Mouse (Mus musculus) adrenal gland, postnatal 10 days (tissue): ENCODE measurements around the gene Ddx39. TPM values are rescaled to one million over a fixed set of nuclear protein-coding genes. Genes with fewer than 3 reads are reported as not detected.

ENCODE experiments used
- DNase-seq: peaks from one replicate; pipeline ENCODE4 v3.0.0; 2021; ENCODE audit warnings: mixed read lengths
- total RNA-seq, 2 experiments: library from RNA; stranded (reverse); gene quantifications; 2 replicates each; pipeline ENCODE4 v1.2.3; 2021

The Ddx39 gene
- total RNA-seq, 2 experiments from 2014 or later: 29.4 to 33.7 TPM

GRCm38 (mm10) chr8:83737852-83738562, 23.0 kb downstream of the Ddx39 start:
- DNase-seq: peak; percentile 77

GRCm38 (mm10) chr8:83738949-83739710, 24.2 kb downstream of the Ddx39 start:
- peak; percentile 7 for DNase-seq

- DNase-seq: no peak
These were observed 24.9 kb downstream of the Ddx39 start for GRCm38 (mm10) chr8:83739711-83740468.

GRCm38 (mm10) chr8:83740586-83740975, 25.6 kb downstream of the Ddx39 start:
- no peak for DNase-seq

- DNase-seq: peak; percentile 85
These were observed 26.2 kb downstream of the Ddx39 start, which contains the start of gene Adgre5 for GRCm38 (mm10) chr8:83740976-83741741. Gene Adgre5 (minus strand): TSS chr8:83741326.

GRCm38 (mm10) chr8:83741849-83742655, 27.1 kb downstream of the Ddx39 start:
- DNase-seq: no peak

- DNase-seq: no peak
These were observed 28.0 kb downstream of the Ddx39 start for GRCm38 (mm10) chr8:83742968-83743367.

- DNase-seq: peak; percentile 46
These were observed 29.1 kb downstream of the Ddx39 start for GRCm38 (mm10) chr8:83744070-83744469.

- peak; percentile 66 for DNase-seq
These were observed 32.8 kb downstream of the Ddx39 start for GRCm38 (mm10) chr8:83747661-83748346.

GRCm38 (mm10) chr8:83748708-83749107, 33.7 kb downstream of the Ddx39 start:
- DNase-seq: no peak

- DNase-seq: no peak
These were observed 34.3 kb downstream of the Ddx39 start for GRCm38 (mm10) chr8:83749265-83749664.

GRCm38 (mm10) chr8:83754149-83754548, 39.2 kb downstream of the Ddx39 start:
- no peak for DNase-seq

- no peak for DNase-seq
These were observed 41.3 kb downstream of the Ddx39 start for GRCm38 (mm10) chr8:83756273-83756672.

- no peak for DNase-seq
These were observed 42.2 kb downstream of the Ddx39 start for GRCm38 (mm10) chr8:83757084-83757607.

GRCm38 (mm10) chr8:83758298-83758697, 43.3 kb downstream of the Ddx39 start:
- no peak for DNase-seq

- peak; percentile 51 for DNase-seq
These were observed 44.3 kb downstream of the Ddx39 start for GRCm38 (mm10) chr8:83759231-83759759.

GRCm38 (mm10) chr8:83764116-83764515, 49.1 kb downstream of the Ddx39 start:
- DNase-seq: no peak

- DNase-seq: no peak
These were observed 49.7 kb downstream of the Ddx39 start for GRCm38 (mm10) chr8:83764717-83765116.

GRCm38 (mm10) chr8:83765663-83766062, 50.7 kb downstream of the Ddx39 start:
- no peak for DNase-seq

- no peak for DNase-seq
These were observed 52.5 kb downstream of the Ddx39 start for GRCm38 (mm10) chr8:83767442-83767841.
